Mouse (Mus musculus) spleen, embryonic (tissue): ENCODE results near the gene Rps21.
"Not testable (repeated sequence)": the region's sequence is repeated elsewhere in the genome, so short reads cannot be mapped to it uniquely, and the experiment has no call there.

Source experiments
- CTCF ChIA-PET: fragments of 350-600 bp; sonication (Branson Sonifier 250); formaldehyde crosslinking; loops from one replicate; lab custom pipeline; 2022; lab: Charles Lee

Rps21 gene

DNA sequence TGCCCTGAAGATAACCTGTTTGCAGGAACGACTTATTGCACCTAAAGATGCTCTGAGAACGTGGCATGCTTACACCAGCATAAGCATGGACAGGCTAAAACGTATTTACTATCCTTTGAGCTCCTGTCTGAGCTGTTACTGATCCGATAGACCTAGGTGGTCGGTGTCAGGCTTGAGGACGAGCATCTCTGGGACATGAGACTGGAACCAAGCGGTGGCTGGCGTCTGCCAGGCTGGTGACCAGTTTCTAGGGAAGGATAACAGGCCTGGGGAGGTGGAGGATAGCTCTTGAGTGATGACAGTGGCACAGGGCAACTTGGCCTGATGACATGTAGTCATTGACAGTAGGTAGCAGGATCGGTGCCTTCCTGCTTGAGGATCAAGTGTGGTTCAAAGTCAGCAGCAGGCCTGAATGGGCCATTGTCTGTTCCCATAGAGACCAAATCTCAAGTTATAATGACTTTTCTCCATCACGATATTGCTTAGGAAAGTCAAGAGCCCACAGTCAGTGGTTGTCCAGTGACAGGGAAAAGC lies 1.8 kb downstream of the Rps21 start:
- CTCF ChIA-PET: not testable (repeated sequence)

DNA sequence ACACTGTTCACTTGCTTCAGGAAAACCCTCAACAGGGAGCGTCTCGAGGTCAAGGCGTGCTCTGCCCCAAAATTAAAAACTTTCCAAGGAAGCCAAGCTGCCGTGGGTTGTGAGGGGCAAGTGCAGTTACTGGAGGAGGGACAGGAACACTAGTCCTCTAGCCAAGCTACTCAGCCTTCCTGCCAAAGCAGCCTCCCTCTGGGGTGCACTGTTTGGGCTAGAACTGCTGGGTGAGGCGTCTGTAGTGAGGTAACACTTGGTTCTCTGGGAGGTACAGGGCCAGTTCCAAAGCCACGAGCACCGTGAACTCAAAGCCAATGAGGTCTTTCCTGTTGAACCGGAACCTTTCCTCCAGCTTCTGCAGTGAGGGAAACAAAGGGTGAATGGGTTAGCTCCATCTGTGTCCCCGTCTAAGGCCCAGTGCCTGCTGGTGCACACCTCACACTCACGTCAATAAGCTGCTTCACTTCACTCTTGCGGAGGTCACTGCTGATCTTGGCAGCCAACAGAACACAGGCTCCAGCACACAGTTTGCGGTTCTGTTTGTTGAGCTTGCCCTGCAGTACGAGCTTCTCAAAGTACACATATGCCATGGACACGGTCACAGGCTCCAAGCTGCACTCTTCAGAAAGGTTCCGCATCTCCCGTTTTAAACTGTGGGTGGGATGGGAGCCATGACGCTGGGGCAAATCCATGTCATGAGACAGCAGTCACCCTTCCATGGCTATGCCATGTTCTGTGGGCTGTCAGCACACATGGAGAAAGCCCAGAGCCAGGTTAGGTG lies 2.8 kb downstream of the Rps21 start:
- CTCF ChIA-PET: not testable (repeated sequence)

DNA sequence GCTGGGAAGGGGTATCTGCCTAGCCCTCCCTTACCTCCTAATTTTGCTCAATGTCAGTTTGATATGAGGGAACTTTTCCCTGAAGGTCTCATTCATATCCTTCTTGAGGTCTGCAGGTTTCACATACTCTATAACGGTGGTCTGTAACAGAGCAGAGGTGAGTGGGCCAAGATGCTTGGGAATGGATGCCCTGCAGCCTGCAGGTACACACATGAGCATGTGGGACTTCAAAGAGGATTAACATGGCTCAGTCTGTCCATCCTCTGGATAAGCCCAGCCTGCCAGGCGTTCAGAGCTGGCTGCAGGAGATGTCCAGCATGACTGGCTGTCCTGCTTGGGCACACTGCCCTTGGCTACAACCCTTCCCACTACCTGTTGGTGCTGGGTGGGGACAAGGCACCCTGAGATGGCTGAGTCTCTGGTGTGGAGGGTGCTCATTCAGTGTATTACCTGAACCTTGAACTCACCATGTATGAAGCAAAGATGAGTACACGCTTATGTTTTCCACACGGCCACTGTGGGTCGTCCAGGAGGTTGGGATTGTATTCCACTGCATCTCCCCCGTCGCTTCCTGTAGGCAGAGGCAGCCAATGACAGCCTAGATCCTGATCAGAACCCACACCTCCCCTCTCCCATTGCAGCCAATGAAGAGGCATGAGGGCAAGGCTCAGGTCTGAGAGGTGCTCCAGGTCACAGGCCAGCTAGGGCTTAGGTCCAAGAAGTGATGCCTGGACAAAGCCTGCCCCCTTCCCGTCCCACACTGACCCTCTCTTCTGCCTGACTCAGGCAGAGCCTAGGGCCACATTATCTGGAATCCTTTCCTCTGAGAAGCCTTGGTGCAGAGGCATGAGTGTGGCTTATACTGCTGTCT lies 3.7 kb downstream of the Rps21 start:
- CTCF ChIA-PET: no interaction called here

DNA sequence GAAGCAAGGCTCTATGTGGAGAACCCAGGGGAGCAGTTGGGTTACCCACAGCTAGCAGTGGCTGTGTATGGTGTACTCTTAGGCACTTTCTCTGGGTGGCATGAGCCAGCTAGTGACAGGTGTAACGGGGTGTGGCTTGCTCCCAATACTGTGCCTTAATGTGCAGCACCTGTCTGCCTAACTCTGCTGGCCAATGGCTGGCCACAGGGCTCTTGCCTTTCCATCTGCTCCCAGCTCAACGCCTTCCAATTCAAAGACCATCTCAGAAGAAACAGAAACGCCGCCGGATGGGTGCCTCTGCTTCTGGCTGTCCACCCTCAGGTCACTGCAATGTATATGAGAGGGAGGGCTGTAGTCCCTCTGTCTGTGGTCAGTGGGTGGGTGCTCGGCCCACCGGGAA lies 4.7 kb downstream of the Rps21 start:
- CTCF ChIA-PET: no interaction called here

DNA sequence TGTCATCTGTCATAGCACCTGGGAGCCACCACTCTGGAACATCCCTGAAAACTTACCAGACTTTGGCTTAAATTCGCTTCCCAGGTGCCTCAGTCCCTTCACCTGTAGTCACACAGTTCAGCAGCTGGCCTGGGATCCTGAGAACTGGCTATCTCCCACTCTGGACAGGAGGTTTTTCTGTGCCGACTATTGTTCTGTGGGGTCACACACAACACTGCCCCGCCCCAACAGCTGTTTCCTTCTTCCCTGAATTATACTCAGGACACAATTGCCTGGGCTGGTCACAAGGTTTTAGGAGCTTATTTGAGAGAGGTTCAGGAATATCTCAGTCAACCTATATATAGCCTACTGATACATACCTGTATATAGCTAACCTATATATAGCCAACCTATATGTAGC lies 5.3 kb downstream of the Rps21 start:
- CTCF ChIA-PET: no interaction called here

DNA sequence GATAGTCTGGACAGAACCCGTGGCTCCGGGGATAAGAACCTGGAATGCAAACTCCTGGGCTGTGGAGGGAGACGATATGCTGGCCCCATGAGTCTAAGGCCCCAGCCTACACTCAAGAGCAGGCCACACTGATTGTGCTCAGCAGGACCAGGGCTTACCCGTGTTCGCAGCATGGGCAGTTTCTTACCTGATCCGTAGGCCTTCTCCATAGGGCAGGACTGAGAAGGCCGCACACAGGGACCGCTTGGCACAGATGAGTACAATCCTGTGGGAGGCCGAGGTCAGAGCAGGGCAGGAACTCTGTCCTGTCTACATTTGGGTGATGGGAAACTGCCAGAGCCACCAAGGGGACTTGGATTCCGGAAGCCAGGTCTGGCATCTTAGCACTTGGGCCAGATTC lies 5.7 kb downstream of the Rps21 start:
- CTCF ChIA-PET: no interaction called here

DNA sequence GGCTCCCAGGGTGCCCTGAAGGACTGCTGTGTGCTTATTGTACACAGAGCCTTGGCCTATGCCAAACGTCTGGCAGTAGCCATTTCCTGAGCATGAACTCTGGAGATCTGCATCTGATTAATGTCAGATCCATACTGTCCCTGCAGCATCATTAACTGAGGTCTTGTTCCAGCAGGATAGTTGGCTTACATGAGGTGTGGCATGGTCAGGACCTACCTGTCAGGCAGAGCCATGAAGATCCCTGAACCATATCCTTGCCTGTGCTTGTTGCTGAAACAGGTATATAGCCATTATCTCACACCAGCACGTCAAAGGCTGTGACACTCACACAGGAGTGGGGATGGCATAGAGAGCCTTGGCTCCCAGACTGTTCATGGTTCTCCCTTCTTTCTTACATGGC lies 10.8 kb downstream of the Rps21 start:
- CTCF ChIA-PET: no interaction called here

DNA sequence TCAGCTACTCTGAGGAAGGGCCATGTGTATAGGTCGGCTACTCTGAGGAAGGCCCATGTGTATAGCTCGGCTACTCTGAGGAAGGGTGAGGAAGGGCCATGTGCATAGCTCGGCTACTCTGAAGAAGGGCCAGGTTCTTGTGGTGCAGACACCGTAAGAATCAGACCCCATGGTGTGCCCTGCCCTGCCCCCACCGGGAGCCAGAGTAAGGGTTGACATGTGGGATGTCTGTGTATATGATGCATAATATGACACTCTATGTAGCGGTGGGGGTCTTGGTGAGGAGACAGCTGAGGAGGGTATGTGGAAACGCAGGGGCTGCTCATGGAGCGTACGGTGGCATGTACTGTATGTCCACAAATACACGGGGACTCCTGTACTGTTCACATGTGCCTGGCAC lies 12.2 kb downstream of the Rps21 start:
- CTCF ChIA-PET: interaction anchor here (1.8 kb wide), 1 partner anchor 11 kb away, joined by 6 read pairs; no protein-coding TSS in a partner anchor

DNA sequence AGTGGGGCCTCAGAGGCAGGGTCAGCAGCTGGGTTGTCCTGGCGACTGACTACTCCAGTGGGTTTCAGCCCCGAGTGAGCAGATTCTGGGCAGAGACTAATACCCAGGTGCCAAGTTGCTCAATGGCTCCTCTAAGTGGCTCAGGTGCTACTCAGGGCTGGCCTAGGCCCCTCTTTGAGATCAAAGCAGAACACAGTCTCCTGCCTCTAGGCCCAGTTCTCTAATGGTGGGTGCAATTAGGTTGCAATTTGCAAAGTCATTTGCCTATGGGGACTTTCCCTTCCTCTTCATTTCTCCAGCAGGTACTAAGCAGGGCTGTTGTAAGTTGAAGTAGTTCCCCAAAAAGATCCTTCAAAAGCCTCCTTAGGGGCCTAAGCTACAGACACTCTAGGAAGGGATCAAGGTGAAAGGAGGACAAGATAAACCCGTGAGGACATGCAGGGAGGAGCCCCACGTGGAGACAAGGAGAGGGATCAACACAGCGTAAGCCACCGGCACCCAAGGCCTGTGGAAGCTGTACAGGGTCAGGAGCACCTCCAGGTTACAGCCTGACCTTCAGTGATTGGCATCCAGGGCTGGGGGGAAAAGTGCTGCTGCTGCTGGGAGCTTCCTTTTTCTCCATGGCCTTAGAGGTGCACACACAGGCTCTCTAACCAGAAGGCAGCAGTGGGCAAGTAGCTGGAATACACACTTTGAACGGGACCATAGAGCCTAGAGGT lies 13.5 kb downstream of the Rps21 start:
- CTCF ChIA-PET: interaction anchor here (1.8 kb wide), 1 partner anchor 13 kb away, joined by 6 read pairs; no protein-coding TSS in a partner anchor

DNA sequence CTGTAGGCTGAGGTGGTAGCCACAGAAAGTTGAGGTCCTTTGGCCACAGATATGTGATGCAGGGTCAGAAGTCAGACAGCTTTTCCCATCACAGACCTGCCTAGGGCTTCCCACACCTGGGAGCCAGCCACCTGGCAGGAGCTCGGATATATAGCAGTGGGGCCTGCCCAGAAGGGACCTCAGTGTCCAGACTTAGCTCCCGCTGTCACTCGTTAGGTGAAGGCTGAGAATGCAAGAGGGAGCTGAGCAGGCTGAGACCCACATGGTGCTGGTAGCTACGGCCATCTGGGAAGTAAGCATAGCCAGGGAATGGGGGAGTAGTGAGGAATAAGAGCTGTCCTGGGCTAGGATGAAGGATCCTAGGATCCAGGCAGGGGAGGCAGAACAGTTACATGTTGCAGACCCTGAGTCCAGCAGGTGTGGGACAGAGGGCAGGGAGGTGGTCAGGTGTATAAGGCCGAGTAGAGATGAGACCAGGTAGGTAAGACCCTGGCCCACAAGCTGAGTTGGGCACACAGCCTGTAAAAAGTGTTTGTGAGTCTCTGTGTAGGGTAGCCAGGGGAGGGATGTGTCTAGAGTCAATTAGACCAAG lies 14.7 kb downstream of the Rps21 start:
- CTCF ChIA-PET: interaction anchor here (0.7 kb wide), 1 partner anchor 14 kb away, joined by 3 read pairs; no protein-coding TSS in a partner anchor

DNA sequence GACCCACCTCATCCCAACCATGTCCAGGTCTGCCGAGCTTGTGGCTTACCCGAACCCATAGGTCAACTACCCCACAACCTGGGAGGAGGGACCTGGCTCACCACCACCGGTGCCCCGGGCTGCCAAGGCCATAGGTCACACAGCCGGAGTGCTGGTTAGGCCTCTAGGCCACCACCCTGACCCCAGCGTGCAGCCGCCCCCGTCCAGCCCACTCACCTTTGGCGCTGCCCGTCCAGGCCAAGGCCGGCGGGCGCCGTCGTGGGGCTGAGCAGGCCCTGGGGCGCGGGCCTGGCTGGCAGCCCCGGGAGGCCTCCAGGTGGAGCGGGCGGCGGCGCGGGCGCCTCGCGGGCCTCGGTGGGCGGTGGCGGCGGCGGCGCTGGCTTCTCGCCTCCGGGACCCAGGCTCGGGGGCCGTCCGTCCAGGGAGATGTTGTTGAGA lies 15.7 kb downstream of the Rps21 start:
- CTCF ChIA-PET: no interaction called here

DNA sequence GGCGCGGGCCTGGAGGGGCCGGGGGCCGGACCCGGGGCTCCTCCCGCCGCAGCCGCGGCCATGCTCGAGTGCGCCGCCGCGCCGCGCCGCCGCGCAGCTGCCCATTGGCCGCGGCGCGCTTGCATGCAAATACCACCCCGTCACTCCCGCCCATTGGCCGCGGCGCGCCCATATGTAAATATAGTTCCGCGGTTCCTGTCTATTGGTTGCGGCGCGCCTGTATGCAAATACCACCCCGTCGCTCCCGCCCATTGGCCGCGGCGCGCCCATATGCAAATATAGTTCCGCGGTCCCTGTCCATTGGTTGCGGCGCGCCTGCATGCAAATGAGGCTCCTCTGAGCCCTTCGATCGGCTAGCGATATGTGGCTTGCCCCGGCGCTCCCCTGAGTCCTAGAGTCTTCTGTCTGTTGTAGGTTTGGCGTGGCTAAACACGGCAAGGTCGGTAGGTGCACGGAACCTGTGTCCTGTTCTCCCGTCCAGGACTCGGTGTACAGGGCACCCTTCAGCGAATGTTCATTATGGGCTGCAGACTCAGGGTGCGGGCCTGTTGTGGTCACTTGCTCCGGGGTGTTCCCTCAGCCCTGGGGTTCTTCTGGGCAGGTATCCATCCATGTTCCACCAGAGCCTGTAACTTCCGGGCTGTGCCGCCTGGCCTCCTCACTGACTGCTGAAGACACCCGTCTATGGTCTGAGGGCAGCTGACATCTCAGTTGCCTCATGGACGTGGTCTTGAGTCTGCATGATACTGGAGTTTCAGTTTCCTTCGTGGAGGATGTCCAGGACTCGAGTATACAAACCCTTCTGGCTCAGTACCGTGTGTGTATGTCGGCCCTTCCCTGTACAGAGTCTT lies 16.4 kb downstream of the Rps21 start, which contains the start of gene Cables2:
TSS of gene Cables2 (minus strand) at position 103 of the 851 bp plus-strand sequence.
- CTCF ChIA-PET: no interaction called here

DNA sequence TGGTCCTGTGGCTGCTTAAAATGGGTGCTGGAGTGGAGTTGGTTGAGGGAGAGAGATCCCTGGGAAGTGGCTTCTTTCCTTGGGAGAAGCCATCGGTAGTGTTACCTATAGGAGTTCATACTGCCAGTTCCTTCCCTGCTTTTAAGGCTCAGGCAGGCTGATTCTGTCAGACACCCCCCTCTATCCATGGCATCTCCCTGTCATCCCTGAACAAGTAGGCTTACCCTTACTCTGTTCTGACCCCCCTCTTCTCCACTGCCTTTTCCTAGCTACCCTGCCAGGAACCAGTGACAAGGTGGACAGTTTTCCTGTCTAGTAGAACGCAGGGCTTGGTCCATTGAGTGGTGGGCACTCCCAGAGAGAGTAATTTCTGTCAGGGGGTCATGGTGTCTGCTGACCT lies 17.3 kb downstream of the Rps21 start:
- CTCF ChIA-PET: interaction anchor here (0.6 to 1.0 kb wide), 4 partner anchors 69 to 504 kb away, joined by 3 read pairs; no protein-coding TSS in a partner anchor

DNA sequence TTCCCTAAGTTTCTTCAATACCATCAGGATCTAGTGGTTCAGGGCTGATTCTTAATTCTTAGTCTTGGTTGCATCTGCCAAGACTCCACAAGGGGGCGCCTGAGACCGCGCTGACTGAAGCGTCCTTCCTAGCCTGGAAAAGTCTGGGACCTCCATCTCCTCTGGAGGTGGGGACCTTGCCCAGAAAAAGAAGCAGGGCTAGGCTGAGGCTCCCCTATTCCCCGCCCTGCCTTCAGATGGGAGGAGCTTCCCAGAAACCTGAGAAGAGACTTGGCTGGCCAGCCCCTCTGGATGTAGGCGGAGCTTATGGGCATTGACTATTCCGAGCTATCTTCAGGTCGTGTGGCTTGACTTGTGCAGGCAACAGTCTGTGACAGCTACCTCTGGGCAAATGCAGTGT lies 18.7 kb downstream of the Rps21 start:
- CTCF ChIA-PET: interaction anchor here (1.3 kb wide), 1 partner anchor 20 kb away, joined by 3 read pairs; no protein-coding TSS in a partner anchor

DNA sequence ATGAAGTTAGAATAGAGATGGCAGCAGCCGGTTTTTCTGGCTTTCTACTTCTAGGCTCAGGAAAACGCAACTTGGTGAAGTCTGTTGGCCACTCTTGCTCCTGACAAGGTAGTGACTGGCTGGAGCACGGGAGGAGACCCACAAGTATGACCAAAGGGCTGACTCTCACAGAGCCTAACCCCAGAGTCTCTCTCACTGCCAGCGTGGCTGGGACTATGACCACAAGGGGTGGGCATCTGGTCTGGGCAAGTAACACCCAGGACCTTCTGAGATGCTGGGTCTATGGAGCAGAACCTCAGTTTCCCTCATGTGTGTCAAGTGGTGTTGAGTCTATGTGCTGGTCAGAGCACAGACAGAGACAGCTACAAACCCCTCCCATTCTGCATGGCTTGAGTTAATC lies 19.2 kb downstream of the Rps21 start:
- CTCF ChIA-PET: interaction anchor here (1.3 kb wide), 1 partner anchor 21 kb away, joined by 3 read pairs; no protein-coding TSS in a partner anchor

DNA sequence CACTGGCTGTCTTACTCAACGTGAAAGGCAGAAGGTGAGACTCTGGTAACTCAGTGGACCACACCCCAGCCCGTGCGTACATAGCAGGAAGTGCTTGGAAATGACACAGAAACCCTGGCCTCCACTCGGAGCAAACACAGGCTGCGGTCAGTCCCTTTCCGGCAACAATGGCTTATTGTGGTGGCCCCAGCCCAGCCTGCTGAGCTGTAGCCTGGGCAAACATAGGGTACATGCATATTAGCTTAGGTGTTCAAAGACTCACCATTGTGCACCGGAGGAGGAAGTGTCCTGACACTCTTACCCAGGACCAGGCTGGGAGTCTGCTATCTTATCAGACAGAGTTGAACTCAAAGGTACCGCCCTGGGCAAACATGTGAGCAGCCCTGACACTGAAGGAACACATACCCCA lies 19.7 kb downstream of the Rps21 start:
- CTCF ChIA-PET: no interaction called here

DNA sequence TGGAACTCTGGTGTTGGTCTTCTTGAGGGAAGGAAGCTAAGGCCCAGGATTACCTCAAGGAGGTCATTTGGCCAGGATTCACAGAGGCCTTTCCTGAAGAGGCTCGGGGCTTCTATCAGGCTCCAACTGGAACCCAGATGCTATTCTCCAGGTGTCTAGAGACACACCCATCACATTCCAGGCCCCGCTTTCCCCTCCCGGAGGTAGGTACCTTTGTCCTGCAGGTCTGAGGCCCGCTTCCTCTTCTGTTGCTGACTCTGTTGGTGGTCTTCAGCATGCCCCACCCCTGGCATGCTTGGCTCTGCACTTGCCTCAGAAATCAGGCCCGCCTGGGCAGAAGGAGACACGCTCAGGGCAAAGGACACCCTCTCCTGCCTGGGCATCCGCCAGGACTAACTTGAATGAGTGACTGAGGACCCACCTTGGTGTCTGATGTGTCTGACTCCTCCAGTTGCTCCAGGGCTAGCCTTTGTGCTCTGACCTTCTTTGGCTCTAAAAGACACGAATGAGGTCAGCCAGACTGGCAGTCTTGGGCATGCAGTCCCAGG lies 20.7 kb downstream of the Rps21 start:
- CTCF ChIA-PET: no interaction called here

DNA sequence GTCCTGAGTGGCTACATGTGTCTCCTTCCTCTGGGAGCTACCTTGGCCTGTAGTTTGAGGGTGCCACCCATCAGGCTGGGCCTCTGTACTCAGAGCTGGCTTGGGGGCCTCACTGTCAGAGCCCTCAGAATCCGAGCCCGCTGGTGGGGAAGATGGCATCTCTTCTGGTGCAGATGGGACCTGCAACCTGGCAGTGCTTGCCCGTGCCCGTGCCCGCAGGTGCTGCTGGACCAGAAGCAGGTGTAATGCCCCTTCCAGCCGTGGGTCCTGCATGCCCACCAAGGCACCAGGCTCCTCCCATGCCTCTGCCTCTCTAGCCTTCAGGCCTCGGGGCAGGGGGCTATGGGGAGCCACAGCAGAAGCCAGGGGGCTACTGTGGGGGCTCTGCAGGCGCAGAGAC lies 22.1 kb downstream of the Rps21 start:
- CTCF ChIA-PET: no interaction called here

DNA sequence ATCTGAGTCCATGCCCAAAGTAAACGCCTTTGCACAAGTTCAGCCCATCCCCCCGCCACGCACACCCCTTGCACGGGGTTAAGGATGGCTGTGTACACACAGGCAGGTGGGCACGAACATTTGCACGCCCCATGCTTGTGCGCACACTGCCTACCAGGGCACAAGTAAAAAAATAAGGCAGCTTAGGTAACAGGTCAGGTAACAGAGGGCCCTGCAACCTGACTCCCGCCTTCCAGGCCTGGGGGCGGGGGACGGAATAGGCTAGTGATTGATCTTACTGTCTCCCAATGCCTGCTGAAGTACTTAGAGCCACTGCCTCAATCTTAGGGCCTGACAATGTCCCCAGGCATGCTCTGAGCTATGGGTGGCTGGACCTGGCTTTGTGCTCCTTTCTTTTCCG lies 31.8 kb downstream of the Rps21 start:
- CTCF ChIA-PET: no interaction called here
